Mouse (Mus musculus): ENCODE results near the gene Shisal1. TPM values are rescaled to one million over a fixed set of nuclear protein-coding genes. Genes with fewer than 3 reads are reported as not detected.

Gene Shisal1
- 0.39 TPM for polyA plus RNA-seq (2014; fragmentation: Illumina TruSeq; extraction: RNeasy Lipid Tissue Mini Kit (QIAGEN cat#74804); ENCODE audit: low read depth, low replicate concordance)

GRCm38 (mm10) chr15:84446997-84447396, at the start of gene Shisal1:
Shisal1 (minus strand) TSS chr15:84447097.

Other genes with a start within 250 kb of the Shisal1 start
- 56.5 TPM for gene Parvb, start 215.1 kb downstream of the Shisal1 start, polyA plus RNA-seq (2014; fragmentation: Illumina TruSeq; extraction: RNeasy Lipid Tissue Mini Kit (QIAGEN cat#74804); ENCODE audit: low read depth, low replicate concordance)
- gene Parvg, start 123.1 kb downstream of the Shisal1 start, polyA plus RNA-seq (2014; fragmentation: Illumina TruSeq; extraction: RNeasy Lipid Tissue Mini Kit (QIAGEN cat#74804); ENCODE audit: low read depth, low replicate concordance) = 1.0 TPM
- 4.8 TPM for gene Rtl6, start 110.7 kb upstream of the Shisal1 start, polyA plus RNA-seq (2014; fragmentation: Illumina TruSeq; extraction: RNeasy Lipid Tissue Mini Kit (QIAGEN cat#74804); ENCODE audit: low read depth, low replicate concordance)
- 1.7 TPM for gene Prr5, start 222.5 kb upstream of the Shisal1 start, polyA plus RNA-seq (2014; fragmentation: Illumina TruSeq; extraction: RNeasy Lipid Tissue Mini Kit (QIAGEN cat#74804); ENCODE audit: low read depth, low replicate concordance)

Data from heart, adult 10 weeks (tissue).